Mouse (Mus musculus): ENCODE measurements around the gene Mixl1.

The Mixl1 gene

DNA sequence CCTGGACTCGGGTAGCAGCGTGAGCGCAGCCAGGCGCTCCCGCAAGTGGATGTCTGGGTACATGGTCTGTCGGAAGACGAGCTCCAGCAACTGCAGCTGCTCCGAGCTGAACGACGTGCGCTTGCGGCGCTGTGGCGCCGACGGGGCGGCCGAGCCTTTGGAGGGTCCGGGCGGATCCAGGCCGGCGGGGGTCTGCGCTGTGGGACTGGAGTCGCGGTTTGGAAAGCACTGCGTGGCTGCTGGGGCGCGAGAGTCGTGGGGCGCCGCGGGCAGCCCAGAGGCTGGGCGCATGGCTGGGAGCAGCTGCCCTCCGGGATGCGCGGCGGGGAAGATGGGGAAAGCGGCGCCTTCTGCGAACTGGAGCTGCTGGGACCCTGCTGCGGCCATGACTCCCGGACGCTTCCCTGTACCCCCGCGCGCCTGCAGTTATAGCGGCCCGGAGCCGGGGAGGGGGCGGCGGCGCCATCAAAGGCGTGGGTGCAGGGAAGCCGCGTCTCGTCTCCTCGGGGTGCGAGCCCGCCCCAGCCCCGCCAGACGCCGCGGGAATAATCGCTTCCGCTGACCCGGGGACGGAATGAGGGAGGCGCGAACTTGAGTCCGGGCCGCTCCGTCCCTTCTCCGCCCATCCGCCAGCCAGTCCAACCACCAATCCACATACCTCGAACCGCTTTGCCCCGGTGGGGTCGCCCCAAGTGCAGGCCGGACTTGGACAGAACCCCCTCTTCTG lies at the start of gene Mixl1:
Mixl1 (minus strand) TSS at position 409 of the 727 bp plus-strand sequence.
- CTCF ChIA-PET = interaction anchor here (0.6 kb wide), 1 partner anchor 20 kb away, joined by 3 read pairs; no protein-coding TSS in a partner anchor

GRCm38 (mm10) chr1:180729231-180729630 lies 32.4 kb upstream of the Mixl1 start:
- CTCF ChIA-PET = interaction anchor here (0.7 kb wide), 1 partner anchor 544 kb away, joined by 11 read pairs; no protein-coding TSS in a partner anchor

GRCm38 (mm10) chr1:180726183-180726582 lies 29.3 kb upstream of the Mixl1 start:
- CTCF ChIA-PET = interaction anchor here (0.6 kb wide), 1 partner anchor 466 kb away, joined by 5 read pairs; no protein-coding TSS in a partner anchor

- CTCF ChIA-PET = interaction anchor here (0.6 kb wide), 1 partner anchor 466 kb away, joined by 5 read pairs; no protein-coding TSS in a partner anchor
These were observed 28.9 kb upstream of the Mixl1 start, which contains the start of gene Acbd3 for GRCm38 (mm10) chr1:180725704-180726179. TSS of gene Acbd3 (plus strand) at chr1:180726043.

GRCm38 (mm10) chr1:180723701-180724238 lies 26.9 kb upstream of the Mixl1 start:
- CTCF ChIA-PET = interaction anchor here (0.6 to 0.8 kb wide), 2 partner anchors 17 to 49 kb away, joined by 4 to 6 read pairs; no protein-coding TSS in a partner anchor

DNA sequence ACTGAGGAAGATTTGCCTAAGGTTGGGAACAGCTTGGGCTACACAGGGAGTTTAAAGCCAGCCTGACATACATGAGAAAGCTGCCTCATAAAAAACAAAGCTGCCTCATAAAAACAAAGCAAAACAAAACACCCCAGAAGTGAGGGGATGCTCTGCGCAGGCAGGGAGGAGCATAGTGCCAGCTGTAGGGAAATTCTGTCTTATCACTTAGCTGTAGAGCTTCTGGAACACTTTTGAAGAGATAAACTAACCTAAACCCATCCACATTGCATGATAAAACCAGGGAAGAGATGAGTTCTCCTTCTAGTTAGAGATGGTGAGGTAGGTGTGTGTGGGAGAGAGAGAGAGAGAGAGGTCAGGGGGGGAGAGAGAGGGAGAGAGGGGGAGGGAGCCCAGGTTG lies 25.8 kb upstream of the Mixl1 start:
- CTCF ChIA-PET = interaction anchor here (0.7 kb wide), 2 partner anchors 12 to 1217 kb away, joined by 8 to 16 read pairs; no protein-coding TSS in a partner anchor

GRCm38 (mm10) chr1:180719951-180720689 lies 23.3 kb upstream of the Mixl1 start:
- CTCF ChIA-PET = interaction anchor here (0.5 to 1.5 kb wide), 8 partner anchors 10 to 317 kb away, joined by 3 to 6 read pairs (median 4); no protein-coding TSS in a partner anchor

DNA sequence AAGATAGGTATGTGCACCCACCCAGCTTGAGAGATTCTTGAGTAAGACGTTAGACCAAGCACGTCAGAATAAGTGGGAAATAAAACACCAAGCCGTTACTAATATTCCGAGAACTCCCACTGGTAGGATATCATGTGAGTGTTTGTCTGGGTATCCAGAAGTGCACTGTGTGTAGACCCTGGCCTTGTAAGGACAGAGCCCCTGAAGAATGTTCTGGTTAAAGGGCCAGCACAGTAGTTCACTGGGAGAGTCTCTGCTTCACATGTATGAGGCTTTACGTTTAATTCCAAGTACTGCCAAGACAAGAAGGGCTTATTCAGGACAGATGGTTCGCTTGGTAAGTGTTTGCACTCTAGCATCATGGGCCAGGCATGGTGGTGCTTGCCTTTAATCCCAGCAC lies 22.6 kb upstream of the Mixl1 start:
- CTCF ChIA-PET = interaction anchor here (1.3 to 1.5 kb wide), 2 partner anchors 18 to 49 kb away, joined by 4 to 6 read pairs; no protein-coding TSS in a partner anchor

DNA sequence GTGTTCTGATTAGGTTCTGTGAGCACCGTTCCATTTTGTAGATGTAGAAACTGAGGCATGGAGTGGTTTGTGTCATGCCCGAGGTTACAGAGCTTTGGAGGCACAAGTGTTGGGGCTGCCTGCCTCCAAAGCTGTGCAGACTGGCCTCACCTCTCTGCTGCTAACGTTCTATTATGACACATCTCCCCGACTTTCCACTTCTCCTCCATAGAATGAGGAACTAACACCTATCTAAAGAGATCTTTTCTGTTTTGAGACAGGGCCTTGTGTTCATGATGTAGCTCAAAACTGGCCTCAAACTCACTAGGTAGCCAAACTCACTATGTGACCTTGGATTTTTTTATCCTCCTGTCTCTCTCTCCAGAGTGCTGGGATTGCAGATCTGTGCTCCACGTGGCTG lies 21.9 kb upstream of the Mixl1 start:
- CTCF ChIA-PET = no interaction called here

- CTCF ChIA-PET = interaction anchor here (0.6 kb wide), 1 partner anchor 11 kb away, joined by 3 read pairs; no protein-coding TSS in a partner anchor
These were observed 12.3 kb upstream of the Mixl1 start for GRCm38 (mm10) chr1:180708935-180709776.

DNA sequence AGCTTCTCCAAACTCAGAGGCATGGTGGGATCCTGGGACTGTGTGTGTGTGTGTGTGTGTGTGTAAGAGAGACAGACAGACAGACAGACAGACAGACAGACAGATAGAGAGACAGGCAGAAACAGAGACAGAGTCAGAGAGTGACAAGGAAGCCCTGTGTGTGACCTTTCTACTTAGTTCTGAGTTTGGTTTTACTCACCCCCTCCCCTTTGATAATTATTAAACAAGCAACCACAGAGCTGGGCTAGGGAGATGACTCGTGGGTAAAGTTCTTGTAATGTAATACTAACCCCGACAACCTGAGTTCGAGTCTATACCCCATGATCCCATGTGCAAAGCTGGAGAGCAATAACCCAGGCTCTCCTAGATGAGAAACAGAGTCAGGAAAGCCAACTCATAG lies 11.0 kb upstream of the Mixl1 start:
- CTCF ChIA-PET = interaction anchor here (1.2 kb wide), 1 partner anchor 16 kb away, joined by 6 read pairs; no protein-coding TSS in a partner anchor

- CTCF ChIA-PET = interaction anchor here (1.2 kb wide), 1 partner anchor 16 kb away, joined by 6 read pairs; no protein-coding TSS in a partner anchor
These were observed 10.5 kb upstream of the Mixl1 start for GRCm38 (mm10) chr1:180707368-180707767.

- CTCF ChIA-PET = no interaction called here
These were observed 6.6 kb upstream of the Mixl1 start for GRCm38 (mm10) chr1:180703400-180703799.

DNA sequence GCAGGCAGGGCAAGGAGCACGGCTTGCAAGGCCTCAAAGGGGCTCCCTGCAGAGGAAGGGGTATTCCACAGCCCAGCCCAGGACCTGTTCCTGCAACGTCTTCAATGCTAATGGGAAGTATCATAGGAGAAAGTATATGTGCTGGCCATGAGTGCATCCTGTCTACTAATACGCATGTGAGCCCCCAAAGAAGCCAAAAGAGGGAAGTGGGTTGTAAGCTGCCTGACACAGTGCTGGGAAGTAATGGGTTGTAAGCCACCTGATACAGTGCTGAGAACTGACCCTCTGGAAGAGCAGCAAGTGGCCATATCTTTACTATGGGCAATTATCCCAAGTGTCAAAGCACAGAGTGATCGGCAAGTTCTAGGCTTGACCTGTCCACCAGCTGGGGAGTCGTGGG lies 1.2 kb upstream of the Mixl1 start:
- CTCF ChIA-PET = no interaction called here

- CTCF ChIA-PET = no interaction called here
These were observed 5.5 kb downstream of the Mixl1 start for GRCm38 (mm10) chr1:180691284-180691683.
